Mouse (Mus musculus) lung, adult 2 months (tissue): Measurements from ENCODE around the gene Kcnh7. TPM values are rescaled to one million over a fixed set of nuclear protein-coding genes. Genes with fewer than 3 reads are reported as not detected.

Source experiments
- DNase-seq: peaks from one replicate; pipeline ENCODE4 v3.0.0; 2022
- H3K4me1 ChIP-seq: fragments of 200-500 bp; 2 replicates; pipeline ENCODE4 v1.6.1; 2011; ENCODE audit warnings: low read length; ENCODE audit not compliant: control insufficient read depth, insufficient read depth
- H3K4me3 ChIP-seq: fragments of 200-500 bp; replicated peaks from 2 replicates; pipeline ENCODE3; 2011; ENCODE audit warnings: low read depth, mild to moderate bottlenecking, control low read depth, low read length; ENCODE audit errors: extremely low read depth
- CTCF ChIP-seq: fragments of 200-500 bp; IDR thresholded peaks from 2 replicates; pipeline ENCODE4 v1.5.1; 2011; ENCODE audit warnings: mild to moderate bottlenecking, low read length, control low read depth; ENCODE audit not compliant: insufficient read depth
- POLR2A ChIP-seq: fragments of 200-500 bp; IDR thresholded peaks from 2 replicates; pipeline ENCODE4 v1.6.1; 2011; ENCODE audit warnings: low read depth, mild to moderate bottlenecking, control low read depth, low read length, borderline replicate concordance; ENCODE audit errors: extremely low read depth
- WGBS: fragments of 180-500 bp; shearing (Covaris S2); methylation state at CpG from one replicate; pipeline ENCODE4 v1.1.7; 2018; 5-methylcytosine and 5-hydroxymethylcytosine counted together
- polyA plus RNA-seq: library from polyadenylated mRNA; depleted of rRNA; stranded (reverse); fragments of >200 nt; gene quantifications from 2 replicates; pipeline ENCODE4 v1.2.3, GENCODE M21; 2012

Gene Kcnh7
- polyA plus RNA-seq, 1 experiment: not detected

- no peak overlapping the region for H3K4me3 ChIP-seq
- WGBS: 64% methylated on average over 8 of the region's 8 CpGs
- no peaks in the 10 kb centered on the region for H3K4me1 ChIP-seq
- DNase-seq: no peak
- TF ChIP-seq CTCF (no peak), POLR2A (no peak)
Observed at GRCm38 (mm10) chr2:62681667-62682066, 502.4 kb downstream of the Kcnh7 start.

- Histone ChIP-seq H3K4me1 (no peaks in the 10 kb centered on the region), H3K4me3 (no peak overlapping the region)
- no peak for DNase-seq
- TF ChIP-seq CTCF: no peak
- TF ChIP-seq POLR2A: no peak
- 83% methylated on average over 5 of the region's 5 CpGs for WGBS
Observed at GRCm38 (mm10) chr2:62672788-62673187, 511.3 kb downstream of the Kcnh7 start.

DNA sequence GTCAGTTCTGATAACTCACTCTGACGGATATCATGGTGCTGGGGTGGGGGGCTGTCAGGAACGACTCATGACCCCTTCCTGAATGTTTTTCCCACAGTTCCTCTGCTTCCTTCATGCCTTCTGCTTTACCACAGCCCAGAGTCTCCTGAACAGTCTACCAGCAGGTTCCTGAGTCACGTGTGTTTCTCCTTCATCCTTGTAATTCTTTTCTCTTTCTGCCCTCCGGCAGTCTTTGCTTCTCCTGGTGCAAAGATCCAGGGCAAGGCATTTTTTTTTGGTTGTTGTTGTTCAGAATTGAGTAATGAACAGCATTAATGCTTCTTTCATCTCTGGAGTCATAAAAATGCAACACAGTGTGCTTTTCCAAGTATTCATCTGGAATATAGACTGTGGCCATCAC is 513.3 kb downstream of the Kcnh7 start:
- 63% methylated on average over 4 of the region's 4 CpGs for WGBS
- no peaks in the 10 kb centered on the region for H3K4me1 ChIP-seq
- no peak for DNase-seq
- TF ChIP-seq POLR2A: no peak
- no peak for TF ChIP-seq CTCF
- no peak overlapping the region for H3K4me3 ChIP-seq

DNA sequence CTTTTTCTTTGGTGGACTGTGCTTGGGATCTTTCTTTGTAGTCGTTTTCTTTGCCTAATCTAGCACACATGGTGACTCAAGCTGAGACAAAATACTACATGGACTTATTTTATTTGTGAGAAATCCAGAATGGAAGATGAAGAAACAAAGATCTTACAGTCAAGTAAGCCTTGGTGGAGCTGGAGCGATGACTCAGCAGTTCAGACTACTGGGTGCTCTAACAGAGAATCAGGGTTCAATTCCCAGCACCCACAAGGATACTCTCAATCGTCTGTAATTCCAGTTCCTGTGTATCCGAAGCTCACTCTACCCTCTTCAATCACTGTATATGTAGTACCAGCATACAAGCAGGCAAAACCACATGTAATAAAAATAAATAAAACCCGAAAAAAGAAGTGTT is 513.8 kb downstream of the Kcnh7 start:
- TF ChIP-seq POLR2A (no peak), CTCF (no peak)
- no peaks in the 10 kb centered on the region for H3K4me1 ChIP-seq
- no peak overlapping the region for H3K4me3 ChIP-seq
- no peak for DNase-seq
- 72% methylated on average over 5 of the region's 5 CpGs for WGBS

DNA sequence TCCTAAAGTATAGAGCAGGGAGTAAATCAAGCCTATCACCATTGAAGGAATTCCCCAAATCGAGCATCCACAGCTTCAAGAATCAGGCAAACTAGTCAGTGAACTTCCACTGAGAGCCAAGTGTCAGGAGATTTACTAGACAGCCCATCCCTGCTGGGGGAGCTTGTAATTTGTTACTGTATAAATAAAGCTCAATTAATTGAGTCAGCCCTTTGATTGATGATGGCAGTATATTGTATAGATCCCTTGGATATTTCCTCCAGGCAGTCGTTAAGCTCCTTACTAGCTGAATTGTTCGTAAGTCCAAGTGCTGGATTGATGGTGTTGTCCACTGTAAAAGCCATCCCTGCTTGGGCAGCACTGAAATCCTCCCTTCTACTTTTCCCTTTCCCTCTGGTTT is 514.2 kb downstream of the Kcnh7 start:
- H3K4me3 ChIP-seq: no peak overlapping the region
- 69% methylated on average over 3 of the region's 3 CpGs for WGBS

DNA sequence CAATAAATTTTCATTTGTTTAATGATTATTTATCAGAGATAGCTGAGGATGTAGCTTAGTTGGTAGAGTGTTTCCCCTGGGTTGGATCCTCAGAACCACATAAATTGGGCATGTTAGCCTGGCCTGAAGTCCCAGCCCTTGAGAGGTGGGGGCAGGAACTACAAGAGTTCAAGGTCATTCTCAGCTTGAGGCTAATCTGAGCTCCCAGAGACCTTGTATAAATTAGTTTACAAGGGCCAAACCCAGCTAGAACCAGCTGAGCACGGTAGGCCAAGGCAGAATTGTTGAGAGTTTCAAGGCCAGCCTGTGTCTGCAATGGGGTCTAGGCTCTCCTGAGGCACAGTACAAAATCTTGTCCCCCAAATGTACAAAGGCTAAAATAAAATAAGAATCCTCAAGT is 518.6 kb downstream of the Kcnh7 start:
- 57% methylated on average over 1 of the region's 1 CpGs for WGBS
- TF ChIP-seq CTCF (no peak), POLR2A (no peak)
- 0 out of 2 replicates have a peak, but pooled peaks cover 3% of the 10 kb centered on the region for H3K4me1 ChIP-seq
- no peak overlapping the region for H3K4me3 ChIP-seq
- no peak for DNase-seq

More for the DNA sequence above, 514.2 kb downstream of the Kcnh7 start:
- TF ChIP-seq POLR2A: no peak
- no peak for TF ChIP-seq CTCF
- no peak for DNase-seq
- no peaks in the 10 kb centered on the region for H3K4me1 ChIP-seq

- TF ChIP-seq POLR2A (no peak), CTCF (no peak)
- WGBS: 67% methylated on average over 7 of the region's 7 CpGs
- DNase-seq: no peak
- H3K4me1 ChIP-seq: 0 out of 2 replicates have a peak, but pooled peaks cover 3% of the 10 kb centered on the region
- peak overlapping the region; percentile 8 for H3K4me3 ChIP-seq
Observed at GRCm38 (mm10) chr2:62664839-62665238, 519.2 kb downstream of the Kcnh7 start.

DNA sequence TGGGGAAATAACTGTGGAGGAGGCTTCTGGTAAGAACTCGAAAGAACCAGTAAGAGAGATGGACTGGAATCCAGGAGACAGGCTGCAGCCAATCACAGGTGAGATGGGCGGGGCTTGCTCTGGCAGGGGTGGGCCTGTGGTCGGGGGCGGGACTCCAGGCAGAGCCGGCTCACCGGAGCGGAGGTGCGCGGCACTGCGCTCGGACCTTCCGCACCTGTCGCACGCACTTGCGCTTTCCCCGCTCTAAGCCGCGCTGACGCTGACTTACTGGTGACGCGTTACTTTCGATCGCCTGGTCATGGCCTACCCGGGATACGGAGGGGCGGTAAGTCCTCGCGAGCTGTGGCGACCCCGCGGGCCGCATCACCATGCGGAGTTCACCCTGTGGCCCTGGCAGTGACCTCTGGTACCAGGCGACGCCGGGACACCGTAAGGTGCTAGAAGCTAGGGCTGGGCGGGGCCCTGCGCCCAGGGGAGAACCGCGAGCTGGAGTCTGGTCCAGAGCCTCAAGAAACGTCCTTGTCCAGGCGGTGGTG is 519.9 kb downstream of the Kcnh7 start, which contains the start of gene Gca:
Gca (plus strand) TSS at position 151 of the 536 bp plus-strand sequence.
- DNase-seq: peak; percentile 83
- peak; percentile 82; the same call in 1 of the 2 replicates for TF ChIP-seq POLR2A
- no peak for TF ChIP-seq CTCF
- Histone ChIP-seq H3K4me3 (peak within 1 kb of the TSS; percentile 95), H3K4me1 (0 out of 2 replicates have a peak, but pooled peaks cover 3% of the 10 kb centered on the region)
- 1% methylated on average over 43 of the region's 43 CpGs for WGBS

- no peak for DNase-seq
- Histone ChIP-seq H3K4me3 (no peak overlapping the region), H3K4me1 (0 out of 2 replicates have a peak, but pooled peaks cover 3% of the 10 kb centered on the region)
- TF ChIP-seq CTCF (no peak), POLR2A (no peak)
- WGBS: 64% methylated on average over 3 of the region's 3 CpGs
Observed at GRCm38 (mm10) chr2:62662560-62662959, 521.5 kb downstream of the Kcnh7 start.

DNA sequence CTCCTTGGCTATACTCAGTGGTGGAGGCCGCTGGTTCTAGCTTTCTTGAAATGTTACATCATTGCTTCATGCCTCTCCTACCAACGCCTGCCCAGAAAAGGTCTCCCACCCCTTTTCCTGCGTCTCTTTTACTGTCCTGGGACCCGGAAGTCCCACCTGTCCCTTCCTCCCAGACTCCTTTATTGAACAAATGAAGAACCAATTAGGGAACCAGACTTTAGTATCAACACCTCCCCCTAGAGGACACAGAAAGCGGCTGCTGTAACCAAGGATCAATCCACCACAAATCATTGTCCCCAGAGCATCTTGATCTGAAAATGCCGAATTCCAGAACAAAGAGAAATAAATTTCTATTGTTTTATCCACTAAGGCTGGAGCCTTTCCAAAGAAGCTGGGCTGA is 523.5 kb downstream of the Kcnh7 start:
- Histone ChIP-seq H3K4me3 (no peak overlapping the region), H3K4me1 (0 out of 2 replicates have a peak, but pooled peaks cover 3% of the 10 kb centered on the region)
- 45% methylated on average over 6 of the region's 6 CpGs for WGBS
- TF ChIP-seq POLR2A (no peak), CTCF (no peak)
- DNase-seq: no peak
